Mouse (Mus musculus): Measurements from ENCODE around the gene Lbx1. TPM values are rescaled to one million over a fixed set of nuclear protein-coding genes. Genes with fewer than 3 reads are reported as not detected.

The Lbx1 gene
- 0.05 TPM in 1 of 2 replicates, not detected in the other for polyA plus RNA-seq (2016; fragmentation: Nextera tagmentation; extraction: Ambion mirVana)

DNA sequence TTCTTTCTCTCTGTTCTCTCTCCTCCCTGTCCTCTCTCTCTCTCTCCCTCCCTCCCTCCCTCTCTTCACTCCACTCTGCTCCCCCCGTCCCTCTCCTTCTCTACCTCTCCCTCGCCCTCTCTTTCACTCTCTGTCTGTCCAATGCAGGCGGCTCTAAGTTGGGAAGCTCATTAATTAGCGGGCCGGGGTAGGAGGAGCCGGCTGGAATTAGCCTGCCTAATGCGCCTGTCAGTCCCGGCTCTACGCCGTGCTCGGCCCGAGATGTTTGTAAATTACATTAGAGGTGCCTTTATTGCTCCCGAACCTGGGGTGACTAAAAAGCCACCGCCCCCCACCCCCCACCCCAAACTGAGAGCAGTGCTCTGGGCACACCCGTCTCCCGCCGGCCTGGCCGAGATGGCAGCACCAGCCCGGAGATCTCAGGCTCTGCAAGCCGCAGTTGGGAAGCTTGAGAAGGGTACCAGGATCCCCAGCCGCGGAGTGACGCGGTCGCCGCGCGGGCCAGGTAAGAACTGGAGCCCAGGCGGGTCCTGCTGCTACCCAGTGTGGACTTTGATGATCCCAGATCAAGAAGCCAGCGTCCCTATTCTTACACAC, at the start of gene Lbx1:
TSS of gene Lbx1 (minus strand) at position 47 of the 597 bp plus-strand sequence.
- no peak within 1 kb of the TSS for H3K27ac ChIP-seq (replicated peaks)
- H3K4me3 ChIP-seq, result peak within 1 kb of the TSS; percentile 39
- DNase-seq (ENCODE audit: low spot score), result peak; percentile 47
- H3K36me3 ChIP-seq, result no peaks in the 10 kb centered on the region
- H3K27me3 ChIP-seq (ENCODE audit: low read depth, poor library complexity, severe bottlenecking), result peaks cover 100% of the 10 kb centered on the region
- peaks cover 43% of the 10 kb centered on the region for H3K4me1 ChIP-seq
- WGBS, result under 1% methylated on average over 30 of the region's 30 CpGs
- no peaks in the 10 kb centered on the region for H3K9me3 ChIP-seq (replicated peaks)

GRCm38 (mm10) chr19:45283302-45283701, 47.7 kb upstream of the Lbx1 start:
- H3K4me3 ChIP-seq, result no peak overlapping the region
- no peaks in the 10 kb centered on the region for H3K36me3 ChIP-seq
- 8% methylated on average over 10 of the region's 10 CpGs for WGBS
- peak; percentile 69 for DNase-seq (ENCODE audit: low spot score)
- peaks cover 64% of the 10 kb centered on the region for H3K27me3 ChIP-seq (ENCODE audit: low read depth, poor library complexity, severe bottlenecking)
- H3K4me1 ChIP-seq, result peaks cover 12% of the 10 kb centered on the region
- H3K9me3 ChIP-seq (replicated peaks), result no peaks in the 10 kb centered on the region
- H3K27ac ChIP-seq (replicated peaks), result no peak overlapping the region

DNA sequence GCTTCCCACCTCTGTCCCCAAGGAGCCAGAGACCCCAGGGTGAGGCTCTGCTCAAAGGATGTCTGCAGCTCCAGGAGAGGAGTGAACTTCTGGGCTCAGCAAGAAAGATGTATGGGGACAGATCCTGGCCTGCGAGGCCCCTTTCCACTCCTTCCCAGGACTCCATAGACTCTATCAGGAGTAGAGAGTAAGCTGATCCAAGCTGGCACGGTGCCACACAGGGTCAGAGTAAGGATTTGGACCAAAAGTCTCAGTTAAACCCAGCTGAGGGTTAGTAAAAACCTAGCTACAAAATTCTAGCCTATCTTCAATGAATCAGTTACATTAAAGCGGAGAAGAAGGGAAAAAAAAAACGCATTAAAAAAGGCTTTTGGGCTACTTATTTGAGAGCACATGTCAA, 40.6 kb upstream of the Lbx1 start:
- no peaks in the 10 kb centered on the region for H3K9me3 ChIP-seq (replicated peaks)
- no peak for DNase-seq (ENCODE audit: low spot score)
- H3K36me3 ChIP-seq, result no peaks in the 10 kb centered on the region
- peaks cover 15% of the 10 kb centered on the region; the same call in 1 of the 2 replicates for H3K4me1 ChIP-seq
- WGBS, result 75% methylated on average over 4 of the region's 4 CpGs
- H3K4me3 ChIP-seq, result no peak overlapping the region
- H3K27ac ChIP-seq (replicated peaks), result no peak overlapping the region
- H3K27me3 ChIP-seq (ENCODE audit: low read depth, poor library complexity, severe bottlenecking), result peaks cover 53% of the 10 kb centered on the region

DNA sequence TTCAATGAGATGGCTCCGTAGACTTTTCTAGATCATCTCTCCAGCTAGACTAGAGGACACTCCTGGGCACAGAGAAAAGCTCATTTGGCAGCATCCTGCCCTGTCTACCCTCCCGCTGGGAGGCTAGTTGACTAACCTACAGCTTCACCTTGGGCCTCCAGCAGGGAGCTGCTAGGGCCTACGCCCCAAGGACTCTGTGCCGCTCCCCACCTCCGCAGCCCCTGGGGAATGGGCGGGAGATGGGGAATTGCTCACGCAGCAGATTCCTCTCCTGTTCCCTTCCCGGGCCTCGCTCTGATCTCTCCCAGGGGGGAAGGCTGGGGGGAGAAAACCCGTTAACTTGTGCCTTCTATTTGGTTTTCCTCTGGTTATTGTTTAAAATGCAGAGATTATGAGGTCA, 36.4 kb upstream of the Lbx1 start:
- WGBS, result 35% methylated on average over 10 of the region's 10 CpGs
- no peak for DNase-seq (ENCODE audit: low spot score)

DNA sequence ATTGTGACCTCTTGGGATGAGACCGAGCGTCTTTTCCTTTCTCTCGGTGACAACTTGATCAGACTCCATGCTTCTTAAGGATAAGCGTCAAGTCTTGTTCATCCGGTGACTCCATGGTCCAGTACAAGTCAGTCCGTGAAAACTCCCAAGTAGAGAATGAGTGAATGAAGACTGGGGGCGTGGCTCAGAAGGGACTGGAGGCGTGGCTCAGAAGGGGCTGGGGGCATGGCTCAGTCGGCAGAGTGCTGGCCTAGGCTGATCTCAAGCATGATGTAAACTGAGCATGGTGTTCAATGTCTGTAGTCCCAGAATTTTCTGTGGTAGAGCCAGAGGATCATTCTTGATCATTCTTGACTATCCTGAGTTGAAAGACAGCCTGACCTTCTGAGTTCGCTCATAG, 27.4 kb upstream of the Lbx1 start:
- DNase-seq (ENCODE audit: low spot score), result no peak
- peaks cover 5% of the 10 kb centered on the region; the same call in 1 of the 2 replicates for H3K4me1 ChIP-seq
- no peaks in the 10 kb centered on the region for H3K36me3 ChIP-seq
- no peak overlapping the region for H3K27ac ChIP-seq (replicated peaks)
- peaks cover 29% of the 10 kb centered on the region for H3K27me3 ChIP-seq (ENCODE audit: low read depth, poor library complexity, severe bottlenecking)
- WGBS, result 70% methylated on average over 10 of the region's 10 CpGs
- no peaks in the 10 kb centered on the region for H3K9me3 ChIP-seq (replicated peaks)
- no peak overlapping the region for H3K4me3 ChIP-seq

More for the DNA sequence above, 36.4 kb upstream of the Lbx1 start:
- Histone ChIP-seq H3K36me3 (no peaks in the 10 kb centered on the region), H3K4me3 (no peak overlapping the region), H3K4me1 (peaks cover 26% of the 10 kb centered on the region), H3K27me3 (ENCODE audit: low read depth, poor library complexity, severe bottlenecking) (peaks cover 64% of the 10 kb centered on the region), H3K27ac (replicated peaks) (no peak overlapping the region), H3K9me3 (replicated peaks) (no peaks in the 10 kb centered on the region)

DNA sequence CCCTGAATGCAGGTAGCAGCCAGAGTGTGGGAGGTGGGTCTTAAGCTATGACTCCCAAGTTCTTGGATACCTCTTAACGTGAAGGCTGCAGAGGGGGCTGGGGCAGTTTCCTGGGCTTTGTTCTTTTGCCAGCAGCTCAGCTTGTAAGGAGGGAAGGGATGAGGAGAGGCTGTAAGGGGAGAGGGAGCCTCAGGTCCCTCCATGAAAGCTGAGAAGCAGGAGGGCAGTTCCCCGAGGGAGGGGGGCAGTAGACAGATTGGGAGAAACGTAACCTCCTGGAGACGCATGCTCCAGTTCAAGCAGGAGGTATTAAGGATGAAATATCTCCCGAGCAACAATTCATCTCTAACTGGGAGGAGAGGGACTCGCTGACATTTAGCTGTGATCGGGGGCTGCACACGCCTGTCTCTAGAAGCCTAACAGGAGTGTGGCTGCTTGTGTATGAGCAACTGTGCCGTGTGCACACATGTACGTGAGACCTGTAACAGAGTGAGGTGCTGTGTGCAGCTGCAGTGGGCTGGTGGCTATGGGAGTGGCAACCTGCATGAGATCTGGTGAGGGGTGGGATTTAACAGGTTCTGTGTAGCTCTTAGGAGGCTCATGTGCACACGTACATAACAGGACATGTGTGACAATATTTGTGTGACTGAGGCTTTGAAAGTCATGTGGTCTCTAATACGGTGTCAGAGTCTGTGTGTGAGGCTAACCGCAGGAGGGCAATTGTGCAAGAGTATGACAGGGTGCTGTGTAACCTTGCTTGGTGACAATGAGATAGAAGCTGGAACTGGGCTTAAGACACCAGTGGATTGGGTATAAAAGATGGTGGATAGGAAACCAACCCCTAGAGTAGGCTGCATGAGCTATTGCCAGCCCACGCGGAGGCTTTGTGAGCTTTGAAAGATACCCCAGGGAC, 22.1 kb upstream of the Lbx1 start:
- Histone ChIP-seq H3K27me3 (ENCODE audit: low read depth, poor library complexity, severe bottlenecking) (peaks cover 45% of the 10 kb centered on the region), H3K9me3 (replicated peaks) (no peaks in the 10 kb centered on the region), H3K27ac (replicated peaks) (no peak overlapping the region)

DNA sequence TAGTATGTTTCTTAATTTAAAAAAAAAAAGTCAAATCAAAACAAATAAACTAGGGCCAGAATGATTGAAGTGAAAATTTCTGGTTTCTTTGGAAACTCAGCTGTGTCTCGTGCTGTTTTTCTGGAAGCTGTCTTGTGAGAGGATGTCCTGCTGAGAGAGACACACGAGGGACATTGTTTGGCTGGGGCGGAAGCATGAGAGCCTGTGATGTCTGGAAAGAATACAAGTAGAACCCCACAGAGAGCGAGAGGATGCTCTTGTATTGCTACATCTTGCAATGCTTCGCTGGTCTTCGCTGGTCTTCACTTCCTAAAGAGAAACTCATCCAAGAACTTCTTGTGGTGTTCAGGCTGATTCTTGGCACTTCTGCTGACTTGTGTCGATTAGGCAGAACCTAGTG, 19.2 kb upstream of the Lbx1 start:
- peaks cover 73% of the 10 kb centered on the region for H3K27me3 ChIP-seq (ENCODE audit: low read depth, poor library complexity, severe bottlenecking)

More for the DNA sequence above, 22.1 kb upstream of the Lbx1 start:
- 59% methylated on average over 15 of the region's 15 CpGs for WGBS
- Histone ChIP-seq H3K36me3 (no peaks in the 10 kb centered on the region), H3K4me3 (no peak overlapping the region), H3K4me1 (peaks cover 14% of the 10 kb centered on the region)
- no peak for DNase-seq (ENCODE audit: low spot score)

GRCm38 (mm10) chr19:45252436-45252835, 16.8 kb upstream of the Lbx1 start:
- Histone ChIP-seq H3K27me3 (ENCODE audit: low read depth, poor library complexity, severe bottlenecking) (peaks cover 75% of the 10 kb centered on the region), H3K27ac (replicated peaks) (no peak overlapping the region), H3K36me3 (no peaks in the 10 kb centered on the region), H3K4me3 (no peak overlapping the region), H3K4me1 (peaks cover 5% of the 10 kb centered on the region), H3K9me3 (replicated peaks) (no peaks in the 10 kb centered on the region)
- DNase-seq (ENCODE audit: low spot score), result no peak
- WGBS, result 77% methylated on average over 3 of the region's 3 CpGs

More for the DNA sequence above, 19.2 kb upstream of the Lbx1 start:
- no peak overlapping the region for H3K27ac ChIP-seq (replicated peaks)
- no peak overlapping the region for H3K4me3 ChIP-seq
- H3K9me3 ChIP-seq (replicated peaks), result no peaks in the 10 kb centered on the region
- 69% methylated on average over 7 of the region's 7 CpGs for WGBS
- H3K4me1 ChIP-seq, result peaks cover 9% of the 10 kb centered on the region
- DNase-seq (ENCODE audit: low spot score), result no peak
- no peaks in the 10 kb centered on the region for H3K36me3 ChIP-seq

DNA sequence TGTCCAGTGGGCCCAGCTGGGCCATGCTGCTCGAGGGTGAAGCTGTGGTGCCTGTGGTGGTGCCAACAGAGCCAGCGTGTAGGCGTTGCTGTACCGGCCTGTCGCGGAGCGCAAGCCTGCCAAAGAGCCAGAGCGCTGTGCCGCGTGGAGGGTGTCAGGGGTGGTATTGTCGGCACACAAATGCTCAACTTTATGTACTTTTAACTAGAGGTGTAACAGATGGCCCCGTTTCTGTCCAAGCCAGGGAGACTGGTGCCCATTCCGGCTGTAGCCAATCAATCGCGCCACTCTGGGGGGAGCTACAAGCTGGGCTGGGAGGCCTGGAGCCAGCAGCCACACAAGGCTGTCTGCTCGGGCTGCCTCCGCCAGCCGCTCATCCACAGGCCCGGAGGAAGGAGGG, 13.1 kb upstream of the Lbx1 start:
- Histone ChIP-seq H3K4me1 (no peaks in the 10 kb centered on the region), H3K36me3 (no peaks in the 10 kb centered on the region), H3K27me3 (ENCODE audit: low read depth, poor library complexity, severe bottlenecking) (peaks cover 95% of the 10 kb centered on the region), H3K27ac (replicated peaks) (no peak overlapping the region), H3K9me3 (replicated peaks) (no peaks in the 10 kb centered on the region), H3K4me3 (no peak overlapping the region)
- no peak for DNase-seq (ENCODE audit: low spot score)
- WGBS, result 77% methylated on average over 19 of the region's 19 CpGs

DNA sequence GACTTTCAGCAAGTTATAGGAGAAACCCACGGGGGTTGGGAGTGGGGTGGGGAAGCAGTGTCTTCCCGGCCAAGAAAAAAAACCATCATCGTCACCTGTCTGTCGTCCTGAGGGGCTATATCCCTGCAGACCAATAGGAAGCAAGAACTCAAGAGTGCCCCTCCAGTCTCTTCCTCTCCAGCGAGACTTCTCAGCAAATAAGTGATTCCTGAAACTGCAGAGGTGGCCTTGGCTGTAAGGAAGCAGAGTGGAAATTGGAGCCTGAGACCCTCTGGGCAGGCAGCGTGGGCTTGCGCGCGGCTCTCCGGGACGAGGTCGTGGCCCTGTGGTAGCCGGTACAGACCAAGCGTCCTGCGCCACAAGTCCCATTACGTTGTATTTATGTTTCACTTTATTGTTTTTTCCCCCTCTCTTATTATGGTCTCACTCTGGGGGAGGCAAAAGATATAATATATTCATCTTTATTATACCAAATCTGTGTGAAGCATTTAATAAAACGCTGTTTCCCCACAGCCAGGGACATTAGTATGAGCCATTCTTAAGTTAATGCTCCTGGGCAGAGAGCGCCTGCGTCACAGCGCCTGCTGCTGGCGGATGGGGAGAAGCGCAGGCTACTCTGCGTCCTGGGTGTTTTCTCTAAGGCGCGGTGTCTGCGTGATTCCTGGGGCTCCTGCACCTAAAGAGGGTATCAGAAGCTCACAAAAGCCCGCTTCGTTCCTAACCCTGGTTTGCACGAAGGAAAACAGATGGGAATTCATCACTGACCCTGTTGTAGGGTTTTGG, 8.5 kb upstream of the Lbx1 start:
- Histone ChIP-seq H3K27me3 (ENCODE audit: low read depth, poor library complexity, severe bottlenecking) (peaks cover 100% of the 10 kb centered on the region), H3K36me3 (no peaks in the 10 kb centered on the region), H3K4me3 (no peak overlapping the region), H3K9me3 (replicated peaks) (no peaks in the 10 kb centered on the region), H3K4me1 (peaks cover 6% of the 10 kb centered on the region), H3K27ac (replicated peaks) (no peak overlapping the region)
- WGBS, result 1% methylated on average over 29 of the region's 29 CpGs
- peak; percentile 51 for DNase-seq (ENCODE audit: low spot score)

GRCm38 (mm10) chr19:45243264-45243602, 7.6 kb upstream of the Lbx1 start:
- no peak overlapping the region for H3K27ac ChIP-seq (replicated peaks)
- WGBS, result 2% methylated on average over 5 of the region's 5 CpGs

GRCm38 (mm10) chr19:45242348-45243263, 7.0 kb upstream of the Lbx1 start:
- Histone ChIP-seq H3K4me1 (peaks cover 6% of the 10 kb centered on the region), H3K9me3 (replicated peaks) (no peaks in the 10 kb centered on the region), H3K36me3 (no peaks in the 10 kb centered on the region), H3K27me3 (ENCODE audit: low read depth, poor library complexity, severe bottlenecking) (peaks cover 100% of the 10 kb centered on the region), H3K27ac (replicated peaks) (no peak overlapping the region), H3K4me3 (0 out of 2 replicates have a peak overlapping the region, but pooled peaks have one; percentile 11)
- peak; percentile 56 for DNase-seq (ENCODE audit: low spot score)
- under 1% methylated on average over 23 of the region's 23 CpGs for WGBS

More at GRCm38 (mm10) chr19:45243264-45243602, 7.6 kb upstream of the Lbx1 start:
- Histone ChIP-seq H3K4me1 (peaks cover 6% of the 10 kb centered on the region), H3K27me3 (ENCODE audit: low read depth, poor library complexity, severe bottlenecking) (peaks cover 100% of the 10 kb centered on the region), H3K4me3 (no peak overlapping the region), H3K9me3 (replicated peaks) (no peaks in the 10 kb centered on the region), H3K36me3 (no peaks in the 10 kb centered on the region)
- DNase-seq (ENCODE audit: low spot score), result no peak
